ENCODE assay signal across 8 mouse cellular contexts in the genomic region with DNA sequence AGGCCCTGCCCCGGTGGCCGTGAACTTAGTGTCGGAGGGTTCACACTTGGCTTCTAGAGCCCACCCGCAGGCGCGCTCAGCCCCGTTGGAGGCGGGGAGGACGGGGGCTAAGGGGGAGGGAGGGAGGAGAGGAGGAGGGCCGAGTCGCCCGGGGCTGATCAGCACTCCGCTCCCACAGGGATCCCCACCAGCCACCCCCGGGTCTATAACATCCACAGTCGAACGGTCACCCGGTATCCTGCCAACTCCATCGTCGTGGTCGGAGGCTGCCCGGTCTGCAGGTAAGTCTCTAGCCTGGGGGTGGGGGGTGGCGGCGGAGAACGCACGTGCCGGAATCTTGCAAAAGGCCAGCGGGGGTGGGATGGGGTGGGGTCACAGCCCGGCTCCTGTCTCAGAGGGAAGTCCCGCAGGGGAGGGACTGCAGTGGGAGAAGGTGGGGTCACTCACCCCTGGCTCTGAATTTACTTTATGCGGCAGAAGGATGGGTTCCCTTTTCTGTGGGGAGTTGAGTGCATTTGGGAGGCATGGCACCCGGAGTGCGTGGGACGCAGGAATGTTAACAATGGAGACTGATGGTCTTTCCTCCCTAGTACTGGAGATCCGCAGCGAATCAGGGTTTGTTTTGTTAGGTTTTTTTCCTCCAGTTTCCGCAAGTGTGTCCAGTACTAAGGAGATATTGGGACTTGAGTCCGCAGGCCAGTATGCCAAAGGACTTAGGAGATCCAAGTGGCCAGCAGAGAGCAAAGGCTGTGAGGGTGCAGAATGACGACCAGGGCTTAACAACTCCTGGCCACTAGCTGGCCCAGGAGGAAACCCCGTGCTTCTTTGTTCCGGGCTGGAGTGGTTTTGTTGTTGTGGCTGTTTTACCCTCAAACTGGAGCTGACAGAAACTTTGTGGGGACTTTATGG. TPM values are rescaled to one million over a fixed set of nuclear protein-coding genes. Genes with fewer than 3 reads are reported as not detected.
DNase-seq lines count a peak whose midpoint lies in the region; ATAC-seq lines count a peak whose summit lies in the region.

No protein-coding gene starts in this region.

- H3K4me2 ChIP-seq in embryonic facial prominence, embryonic 12.5 days (replicated peaks) = peak overlapping the region; percentile 72
- peak overlapping the region; percentile 80 for H3K4me2 ChIP-seq in heart, embryonic 12.5 days
- H3K4me2 ChIP-seq in kidney, embryonic 14.5 days (replicated peaks; ENCODE audit: low read depth, low read length) = peak overlapping the region; percentile 85
- peak overlapping the region; percentile 88 for H3K4me2 ChIP-seq in neural tube, embryonic 12.5 days (replicated peaks)

- WGBS in embryonic facial prominence, embryonic 12.5 days = under 1% methylated on average over 40 of the region's 40 CpGs
- WGBS in heart, embryonic 12.5 days = under 1% methylated on average over 40 of the region's 40 CpGs
- under 1% methylated on average over 38 of the region's 40 CpGs for WGBS in kidney, embryonic 14.5 days
- under 1% methylated on average over 34 of the region's 40 CpGs for WGBS in neural tube, embryonic 12.5 days

- H3K27ac ChIP-seq in embryonic facial prominence, embryonic 12.5 days = peak overlapping the region; percentile 95
- H3K27ac ChIP-seq in heart, embryonic 12.5 days (ENCODE audit: poor library complexity, severe bottlenecking) = peak overlapping the region; percentile 96
- H3K27ac ChIP-seq in kidney, embryonic 14.5 days (ENCODE audit: low read depth, low read length) = peak overlapping the region; percentile 96
- peak overlapping the region; percentile 82 for H3K27ac ChIP-seq in neural tube, embryonic 12.5 days

- peak; percentile 36; the same call in 1 of the 2 replicates for ATAC-seq in embryonic facial prominence, embryonic 12.5 days (ENCODE audit: insufficient number of reproducible peaks, insufficient read depth, low FRiP score, low TSS enrichment)
- ATAC-seq in heart, embryonic 12.5 days (ENCODE audit: insufficient number of reproducible peaks, low FRiP score) = peak; percentile 12; the same call in 1 of the 2 replicates
- ATAC-seq in kidney, embryonic 14.5 days (ENCODE audit: low FRiP score, low TSS enrichment) = peak; percentile 53
- peak; percentile 60 for ATAC-seq in neural tube, embryonic 12.5 days (ENCODE audit: low FRiP score, low read depth)

- peak; percentile 59 for DNase-seq in A20 (ENCODE audit: low read depth, low spot score)
- peak; percentile 79 for DNase-seq in adrenal gland, adult 2 months
- peak; percentile 75 to 79 for DNase-seq in lung, adult 18-20 months
- peak; percentile 32 for DNase-seq in telencephalon, adult 2 months (ENCODE audit: low read depth, low spot score)

- H3K4me3 ChIP-seq in embryonic facial prominence, embryonic 12.5 days = peak overlapping the region; percentile 99
- H3K4me3 ChIP-seq in heart, embryonic 12.5 days = peak overlapping the region; percentile 98
- peak overlapping the region; percentile 100 for H3K4me3 ChIP-seq in kidney, embryonic 14.5 days (ENCODE audit: low read length)
- H3K4me3 ChIP-seq in neural tube, embryonic 12.5 days = peak overlapping the region; percentile 99

- H3K36me3 ChIP-seq in embryonic facial prominence, embryonic 12.5 days = peaks cover 14% of the 10 kb centered on the region; the same call in 1 of the 2 replicates
- H3K36me3 ChIP-seq in heart, embryonic 12.5 days = peaks cover 15% of the 10 kb centered on the region
- peaks cover 11% of the 10 kb centered on the region; the same call in 1 of the 2 replicates for H3K36me3 ChIP-seq in kidney, embryonic 14.5 days (ENCODE audit: control insufficient read depth, insufficient read depth, low read length)
- H3K36me3 ChIP-seq in neural tube, embryonic 12.5 days = peaks cover 8% of the 10 kb centered on the region; the same call in 1 of the 2 replicates

- H3K4me1 ChIP-seq in embryonic facial prominence, embryonic 12.5 days = peaks cover 34% of the 10 kb centered on the region
- H3K4me1 ChIP-seq in heart, embryonic 12.5 days (replicated peaks) = peaks cover 51% of the 10 kb centered on the region
- H3K4me1 ChIP-seq in kidney, embryonic 14.5 days (ENCODE audit: control insufficient read depth, insufficient read depth, low read length) = peaks cover 40% of the 10 kb centered on the region
- H3K4me1 ChIP-seq in neural tube, embryonic 12.5 days = peaks cover 40% of the 10 kb centered on the region

- H3K9ac ChIP-seq in embryonic facial prominence, embryonic 12.5 days = peak overlapping the region; percentile 98
- H3K9ac ChIP-seq in heart, embryonic 12.5 days = peak overlapping the region; percentile 99
- peak overlapping the region; percentile 97 for H3K9ac ChIP-seq in kidney, embryonic 14.5 days (ENCODE audit: low read depth, low read length)
- peak overlapping the region; percentile 96 for H3K9ac ChIP-seq in neural tube, embryonic 12.5 days

- no peaks in the 10 kb centered on the region for H3K27me3 ChIP-seq in embryonic facial prominence, embryonic 12.5 days
- H3K27me3 ChIP-seq in heart, embryonic 12.5 days (replicated peaks) = no peaks in the 10 kb centered on the region
- H3K27me3 ChIP-seq in kidney, embryonic 14.5 days (ENCODE audit: control insufficient read depth, insufficient read depth, low read length) = no peaks in the 10 kb centered on the region
- no peaks in the 10 kb centered on the region for H3K27me3 ChIP-seq in neural tube, embryonic 12.5 days (replicated peaks)

- H3K9me3 ChIP-seq in embryonic facial prominence, embryonic 12.5 days = no peaks in the 10 kb centered on the region
- H3K9me3 ChIP-seq in heart, embryonic 12.5 days (replicated peaks) = no peaks in the 10 kb centered on the region
- H3K9me3 ChIP-seq in kidney, embryonic 14.5 days (ENCODE audit: control insufficient read depth, low read length) = no peaks in the 10 kb centered on the region
- H3K9me3 ChIP-seq in neural tube, embryonic 12.5 days = no peaks in the 10 kb centered on the region

RNA-seq across cellular contexts. Expression of gene Bri3, which starts 11.6 kb away (rescaled TPM):
- 100 to 1,000 TPM; 127 TPM for total RNA-seq in adrenal gland, adult 2 months (2021)
- polyA plus RNA-seq in adrenal gland, adult 2 months (2012; rRNA removed) = 248 and 377 TPM in 2 replicates
- polyA plus RNA-seq in embryonic facial prominence, embryonic 12.5 days (2016; fragmentation: Nextera tagmentation; extraction: Ambion mirVana) = 141 and 143 TPM in 2 replicates
- 127 and 133 TPM in 2 replicates for polyA plus RNA-seq in heart, embryonic 12.5 days (2016; fragmentation: Nextera tagmentation; extraction: Ambion mirVana)
- 136 and 148 TPM in 2 replicates for polyA plus RNA-seq in kidney, embryonic 14.5 days (2014; fragmentation: Nextera tagmentation; extraction: Ambion mirVana)
- polyA plus RNA-seq in neural tube, embryonic 12.5 days (2016; fragmentation: Nextera tagmentation; extraction: Ambion mirVana) = 147 and 148 TPM in 2 replicates

RNA-seq across cellular contexts. Expression of gene Tecpr1, which starts 32.5 kb away (rescaled TPM):
- 100 to 1,000 TPM in 1 of 2 experiments, 10 to 100 TPM in 1; 77.8 to 125 TPM for total RNA-seq in adrenal gland, adult 2 months (2021)
- 130 and 135 TPM in 2 replicates for polyA plus RNA-seq in adrenal gland, adult 2 months (2012; rRNA removed)
- 27.4 and 30.7 TPM in 2 replicates for polyA plus RNA-seq in embryonic facial prominence, embryonic 12.5 days (2016; fragmentation: Nextera tagmentation; extraction: Ambion mirVana)
- polyA plus RNA-seq in heart, embryonic 12.5 days (2016; fragmentation: Nextera tagmentation; extraction: Ambion mirVana) = 19.1 and 19.3 TPM in 2 replicates
- 13.9 and 16.4 TPM in 2 replicates for polyA plus RNA-seq in kidney, embryonic 14.5 days (2014; fragmentation: Nextera tagmentation; extraction: Ambion mirVana)
- polyA plus RNA-seq in neural tube, embryonic 12.5 days (2016; fragmentation: Nextera tagmentation; extraction: Ambion mirVana) = 35.5 and 36.4 TPM in 2 replicates

Comparison
In these comparisons a context has a peak if more than half of its experiments do, and no peak if none do; other contexts are left out.
1. Peak in every context shown above with its lines: DNase-seq, ATAC-seq, H3K4me3 ChIP-seq and H3K27ac ChIP-seq.